Mouse (Mus musculus) megakaryocyte, embryonic 14.5 days (primary cell): ENCODE results near the gene H13. TPM values are rescaled to one million over a fixed set of nuclear protein-coding genes. Genes with fewer than 3 reads are reported as not detected.
A peak's percentile ranks its signal among the peaks of the same experiment; 100 is the strongest.

Experiments
- H3K27me3 ChIP-seq: replicated peaks from 2 replicates; pipeline ENCODE3; 2012; ENCODE audit warnings: inconsistent platforms
- H3K36me3 ChIP-seq: replicated peaks from 2 replicates; pipeline ENCODE3; 2012; ENCODE audit warnings: low read length, inconsistent platforms, mixed read lengths
- H3K4me1 ChIP-seq: 2 replicates; pipeline ENCODE4 v1.6.1; 2012; ENCODE audit warnings: inconsistent platforms
- H3K4me3 ChIP-seq: replicated peaks from 2 replicates; pipeline ENCODE3; 2012; ENCODE audit warnings: moderate library complexity, mild to moderate bottlenecking, inconsistent platforms
- H3K9me3 ChIP-seq: 2 replicates; pipeline ENCODE4 v1.6.1; 2012; ENCODE audit warnings: inconsistent platforms
- FLI1 ChIP-seq: IDR thresholded peaks from 2 replicates; pipeline ENCODE4 v1.6.1; 2012; ENCODE audit warnings: low read length, inconsistent platforms, mixed read lengths
- GATA1 ChIP-seq: IDR thresholded peaks from 3 replicates; pipeline ENCODE4 v1.6.1; 2012; ENCODE audit warnings: mixed read lengths, low read length, inconsistent platforms, borderline replicate concordance
- polyA plus RNA-seq: library from polyadenylated mRNA; stranded (reverse); fragments of >175 nt; gene quantifications from 2 replicates; pipeline ENCODE4 v1.2.3, GENCODE M21; 2012; ENCODE audit warnings: low replicate concordance; ENCODE audit not compliant: insufficient read depth

The H13 gene
- polyA plus RNA-seq, 1 experiment: 88.7 TPM

GRCm38 (mm10) chr2:152739031-152739841 lies 70.0 kb downstream of the H13 start:
- H3K27me3 ChIP-seq: peaks cover 3% of the 10 kb centered on the region
- H3K36me3 ChIP-seq: no peaks in the 10 kb centered on the region
- H3K4me3 ChIP-seq: peak overlapping the region; percentile 91
- TF ChIP-seq GATA1 (no peak), FLI1 (no peak)
- peaks cover 92% of the 10 kb centered on the region for H3K4me1 ChIP-seq
- H3K9me3 ChIP-seq: no peaks in the 10 kb centered on the region

GRCm38 (mm10) chr2:152739842-152740260 lies 70.6 kb downstream of the H13 start:
- Histone ChIP-seq H3K36me3 (no peaks in the 10 kb centered on the region), H3K27me3 (peaks cover 3% of the 10 kb centered on the region), H3K4me3 (peak overlapping the region; percentile 91), H3K9me3 (no peaks in the 10 kb centered on the region), H3K4me1 (peaks cover 86% of the 10 kb centered on the region)
- no peak for TF ChIP-seq FLI1
- TF ChIP-seq GATA1: no peak

- Histone ChIP-seq H3K9me3 (no peaks in the 10 kb centered on the region), H3K27me3 (peaks cover 3% of the 10 kb centered on the region), H3K4me1 (peaks cover 79% of the 10 kb centered on the region), H3K4me3 (no peak overlapping the region), H3K36me3 (no peaks in the 10 kb centered on the region)
- TF ChIP-seq GATA1: no peak
- no peak for TF ChIP-seq FLI1
Observed at GRCm38 (mm10) chr2:152740490-152740889, 71.2 kb downstream of the H13 start.

- TF ChIP-seq FLI1: no peak
- no peak for TF ChIP-seq GATA1
- H3K4me1 ChIP-seq: peaks cover 70% of the 10 kb centered on the region
- H3K4me3 ChIP-seq: peak overlapping the region; percentile 83
- no peaks in the 10 kb centered on the region for H3K9me3 ChIP-seq
- peaks cover 1% of the 10 kb centered on the region for H3K27me3 ChIP-seq
- H3K36me3 ChIP-seq: no peaks in the 10 kb centered on the region
Observed at GRCm38 (mm10) chr2:152741153-152742041, 72.1 kb downstream of the H13 start.

- Histone ChIP-seq H3K4me3 (peak overlapping the region; percentile 28), H3K27me3 (no peaks in the 10 kb centered on the region), H3K4me1 (peaks cover 60% of the 10 kb centered on the region), H3K36me3 (no peaks in the 10 kb centered on the region), H3K9me3 (no peaks in the 10 kb centered on the region)
- TF ChIP-seq FLI1 (no peak), GATA1 (no peak)
Observed at GRCm38 (mm10) chr2:152742435-152742834, 73.2 kb downstream of the H13 start.

- H3K4me3 ChIP-seq: peak within 1 kb of the TSS; percentile 81
Observed at GRCm38 (mm10) chr2:152753944-152754711, 84.9 kb downstream of the H13 start, which contains the start of gene Cox4i2. TSS of gene Cox4i2 (plus strand) at chr2:152754173.

GRCm38 (mm10) chr2:152756474-152757393 lies 87.5 kb downstream of the H13 start:
- H3K4me3 ChIP-seq: no peak overlapping the region
- H3K9me3 ChIP-seq: no peaks in the 10 kb centered on the region
- TF ChIP-seq FLI1 (no peak), GATA1 (no peak)
- peaks cover 28% of the 10 kb centered on the region for H3K27me3 ChIP-seq
- peaks cover 67% of the 10 kb centered on the region for H3K4me1 ChIP-seq
- no peaks in the 10 kb centered on the region for H3K36me3 ChIP-seq

More at GRCm38 (mm10) chr2:152753944-152754711, 84.9 kb downstream of the H13 start, which contains the start of gene Cox4i2:
- Histone ChIP-seq H3K27me3 (peaks cover 26% of the 10 kb centered on the region), H3K9me3 (no peaks in the 10 kb centered on the region), H3K36me3 (no peaks in the 10 kb centered on the region), H3K4me1 (peaks cover 63% of the 10 kb centered on the region)
- TF ChIP-seq FLI1 (no peak), GATA1 (no peak)

GRCm38 (mm10) chr2:152757478-152757877 lies 88.2 kb downstream of the H13 start:
- peaks cover 2% of the 10 kb centered on the region for H3K36me3 ChIP-seq
- H3K9me3 ChIP-seq: no peaks in the 10 kb centered on the region
- TF ChIP-seq FLI1 (no peak), GATA1 (no peak)
- H3K4me3 ChIP-seq: no peak overlapping the region
- H3K4me1 ChIP-seq: peaks cover 67% of the 10 kb centered on the region
- peaks cover 28% of the 10 kb centered on the region for H3K27me3 ChIP-seq

Other genes with a start within 250 kb of the H13 start
- gene Defb23, start 204.8 kb upstream of the H13 start, polyA plus RNA-seq: not detected in 2 replicates
- gene Defb20, start 192.4 kb upstream of the H13 start, polyA plus RNA-seq: not detected in 2 replicates
- gene Defb22, start 179.3 kb upstream of the H13 start, polyA plus RNA-seq: not detected in 2 replicates
- not detected in 2 replicates for gene Defb26, start 157.8 kb upstream of the H13 start, polyA plus RNA-seq
- not detected in 2 replicates for gene Defb28, start 151.2 kb upstream of the H13 start, polyA plus RNA-seq
- gene Defb29, start 129.4 kb upstream of the H13 start, polyA plus RNA-seq: not detected in 2 replicates
- not detected in 2 replicates for gene Gm17416, start 100.1 kb upstream of the H13 start, polyA plus RNA-seq
- gene Defb21, start 96.7 kb upstream of the H13 start, polyA plus RNA-seq: not detected in 2 replicates
- gene Defb19, start 89.1 kb upstream of the H13 start, polyA plus RNA-seq: not detected in 2 replicates
- not detected in 2 replicates for gene Defb45, start 70.1 kb upstream of the H13 start, polyA plus RNA-seq
- not detected in 2 replicates for gene Defb36, start 65.1 kb upstream of the H13 start, polyA plus RNA-seq
- gene Defb25, start 46.4 kb upstream of the H13 start, polyA plus RNA-seq: not detected in 2 replicates
- not detected in 2 replicates for gene Rem1, start 42.5 kb upstream of the H13 start, polyA plus RNA-seq
- not detected in 2 replicates for gene Mcts2, start 17.6 kb downstream of the H13 start, polyA plus RNA-seq
- 9.3 and 45.9 TPM in 2 replicates for gene Id1, start 66.8 kb downstream of the H13 start, polyA plus RNA-seq
- gene Cox4i2, start 84.7 kb downstream of the H13 start, polyA plus RNA-seq: 2.8 TPM in 1 of 2 replicates, not detected in the other
- gene Bcl2l1, start 162.3 kb downstream of the H13 start, polyA plus RNA-seq: 498 and 1,222 TPM in 2 replicates
- gene Tpx2, start 178.5 kb downstream of the H13 start, polyA plus RNA-seq: 1.1 and 10.4 TPM in 2 replicates
- 0.15 TPM in 1 of 2 replicates, not detected in the other for gene Mylk2, start 241.9 kb downstream of the H13 start, polyA plus RNA-seq